Mouse (Mus musculus) C2C12 (cell line): ENCODE measurements around the gene Nrsn1.
A peak's percentile ranks its signal among the peaks of the same experiment; 100 is the strongest.

Experiments used
- CEBPB ChIP-seq: IDR thresholded peaks from one replicate; pipeline ENCODE4 v1.6.1; 2011; ENCODE audit warnings: low read depth, mild to moderate bottlenecking, control low read depth, moderate library complexity
- CTCF ChIP-seq: IDR thresholded peaks from one replicate; pipeline ENCODE4 v1.5.1; 2011; ENCODE audit not compliant: control insufficient read depth, insufficient read depth, insufficient read length
- FOSL1 ChIP-seq: IDR thresholded peaks from one replicate; pipeline ENCODE4 v1.8.0; 2011; ENCODE audit warnings: mild to moderate bottlenecking, low read length; ENCODE audit not compliant: poor library complexity, insufficient read depth, severe bottlenecking
- MAX ChIP-seq: IDR thresholded peaks from one replicate; pipeline ENCODE4 v1.6.1; 2011; ENCODE audit warnings: mild to moderate bottlenecking, control low read depth
- MYOD1 ChIP-seq: IDR thresholded peaks from one replicate; pipeline ENCODE4 v1.6.1; 2011; ENCODE audit warnings: low read depth; ENCODE audit not compliant: control insufficient read depth, insufficient read length
- MYOG ChIP-seq: IDR thresholded peaks from one replicate; pipeline ENCODE4 v1.6.1; 2011; ENCODE audit not compliant: control insufficient read depth, insufficient read length; ENCODE audit errors: extremely low read depth
- USF1 ChIP-seq: IDR thresholded peaks from one replicate; pipeline ENCODE4 v1.6.1; 2011; ENCODE audit warnings: low read depth, mild to moderate bottlenecking, control low read depth, moderate library complexity

DNA sequence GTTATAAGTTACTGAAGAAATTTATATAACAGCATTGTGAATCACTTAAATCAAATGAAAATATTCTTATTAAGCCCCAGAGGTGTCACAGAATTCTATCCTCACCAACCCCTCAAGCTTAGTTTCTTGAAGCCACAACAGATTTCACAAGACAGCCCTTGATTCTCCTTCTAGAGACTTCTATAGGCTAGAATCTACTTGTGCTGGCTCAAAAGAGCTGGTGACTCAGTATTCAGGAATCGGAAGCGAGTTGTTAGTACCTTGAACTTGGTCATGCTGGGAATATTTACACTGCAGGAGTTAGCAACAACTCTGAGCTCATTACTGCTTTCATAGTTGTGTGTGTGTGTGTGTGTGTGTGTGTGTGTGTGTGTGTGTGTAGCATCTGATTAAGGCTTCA is 41.8 kb upstream of the Nrsn1 start:
- TF ChIP-seq CTCF (no peak), MAX (no peak), USF1 (no peak), CEBPB (peak; percentile 59), MYOD1 (no peak), MYOG (no peak), FOSL1 (no peak)
